Mouse (Mus musculus): ENCODE results near the gene Cyp26a1. TPM values are rescaled to one million over a fixed set of nuclear protein-coding genes. Genes with fewer than 3 reads are reported as not detected.

Gene Cyp26a1
- polyA plus RNA-seq, 1 experiment, result not detected

DNA sequence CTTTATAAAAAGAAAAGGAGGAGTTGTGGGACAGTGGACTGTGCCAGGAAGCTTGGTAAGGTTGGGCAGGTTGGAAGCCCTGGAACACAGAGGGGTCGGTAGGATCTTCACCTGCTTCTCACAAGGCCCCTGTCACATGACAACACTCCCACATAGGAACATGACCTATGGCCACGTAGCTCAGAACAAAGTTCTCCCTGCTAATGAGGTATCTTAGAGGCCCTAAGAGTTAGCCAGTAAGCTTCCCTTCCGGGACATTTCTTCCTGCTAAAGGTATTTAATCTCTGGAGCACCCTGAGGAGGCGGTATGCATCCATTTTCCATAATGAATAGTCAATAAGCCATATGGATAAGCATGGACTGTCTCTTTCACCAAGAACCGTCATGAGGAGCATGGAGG, 28.1 kb upstream of the Cyp26a1 start:
- TF ChIP-seq CTCF (IDR thresholded peaks at IDR 0.05; ENCODE audit: borderline replicate concordance, insufficient read depth, low read depth, low read length), result no peak
- no peak for TF ChIP-seq POLR2A (IDR thresholded peaks at IDR 0.05; ENCODE audit: borderline replicate concordance, insufficient read depth, low read length)
- no peak overlapping the region for H3K4me3 ChIP-seq (replicated peaks; ENCODE audit: insufficient read depth, low read depth, low read length)
- WGBS, result 79% methylated on average over 5 of the region's 5 CpGs

DNA sequence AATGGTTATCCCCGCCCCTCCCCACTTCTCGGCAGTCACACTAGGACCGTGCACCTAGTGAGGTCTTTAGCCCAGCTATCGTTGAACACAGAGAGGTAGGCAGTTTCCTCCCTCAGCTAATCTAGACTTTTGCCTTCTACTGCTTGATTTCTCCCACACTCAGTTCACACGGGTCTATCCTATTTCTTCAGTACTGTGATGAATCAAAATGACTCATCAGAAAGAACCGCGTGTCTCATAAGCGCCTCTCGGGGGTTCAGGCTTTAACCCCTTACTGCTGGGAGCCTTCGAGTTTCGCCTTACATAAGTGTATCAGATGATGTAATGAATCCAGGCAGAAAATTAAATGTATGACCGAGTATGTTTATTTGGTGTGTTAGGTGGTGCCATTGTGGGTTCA, 24.2 kb upstream of the Cyp26a1 start:
- Histone ChIP-seq H3K4me1 (ENCODE audit: control insufficient read depth, insufficient read depth, low read length) (no peaks in the 10 kb centered on the region), H3K27me3 (ENCODE audit: control insufficient read depth, insufficient read depth, low read length) (no peaks in the 10 kb centered on the region)
- TF ChIP-seq CTCF (IDR thresholded peaks at IDR 0.05; ENCODE audit: borderline replicate concordance, insufficient read depth, low read depth, low read length), result no peak
- no peak for TF ChIP-seq POLR2A (IDR thresholded peaks at IDR 0.05; ENCODE audit: borderline replicate concordance, insufficient read depth, low read length)

More for the DNA sequence above, 28.1 kb upstream of the Cyp26a1 start:
- no peak for DNase-seq
- Histone ChIP-seq H3K4me1 (ENCODE audit: control insufficient read depth, insufficient read depth, low read length) (no peaks in the 10 kb centered on the region), H3K27ac (ENCODE audit: insufficient read depth, low read length) (no peak overlapping the region), H3K27me3 (ENCODE audit: control insufficient read depth, insufficient read depth, low read length) (no peaks in the 10 kb centered on the region)

GRCm38 (mm10) chr19:37685281-37685680, 12.3 kb upstream of the Cyp26a1 start, which contains the start of gene Cyp26c1:
TSS of gene Cyp26c1 (plus strand) at chr19:37685581.
- H3K27ac ChIP-seq (ENCODE audit: insufficient read depth, low read length), result no peak within 1 kb of the TSS
- H3K27me3 ChIP-seq (ENCODE audit: control insufficient read depth, insufficient read depth, low read length), result no peaks in the 10 kb centered on the region
- no peak for TF ChIP-seq POLR2A (IDR thresholded peaks at IDR 0.05; ENCODE audit: borderline replicate concordance, insufficient read depth, low read length)
- no peak for TF ChIP-seq CTCF (IDR thresholded peaks at IDR 0.05; ENCODE audit: borderline replicate concordance, insufficient read depth, low read depth, low read length)
- DNase-seq, result no peak
- no peaks in the 10 kb centered on the region for H3K4me1 ChIP-seq (ENCODE audit: control insufficient read depth, insufficient read depth, low read length)
- 28% methylated on average over 6 of the region's 6 CpGs for WGBS
- no peak within 1 kb of the TSS for H3K4me3 ChIP-seq (replicated peaks; ENCODE audit: insufficient read depth, low read depth, low read length)

More for the DNA sequence above, 24.2 kb upstream of the Cyp26a1 start:
- Histone ChIP-seq H3K27ac (ENCODE audit: insufficient read depth, low read length) (no peak overlapping the region), H3K4me3 (replicated peaks; ENCODE audit: insufficient read depth, low read depth, low read length) (no peak overlapping the region)
- no peak for DNase-seq
- WGBS, result 60% methylated on average over 12 of the region's 12 CpGs

DNA sequence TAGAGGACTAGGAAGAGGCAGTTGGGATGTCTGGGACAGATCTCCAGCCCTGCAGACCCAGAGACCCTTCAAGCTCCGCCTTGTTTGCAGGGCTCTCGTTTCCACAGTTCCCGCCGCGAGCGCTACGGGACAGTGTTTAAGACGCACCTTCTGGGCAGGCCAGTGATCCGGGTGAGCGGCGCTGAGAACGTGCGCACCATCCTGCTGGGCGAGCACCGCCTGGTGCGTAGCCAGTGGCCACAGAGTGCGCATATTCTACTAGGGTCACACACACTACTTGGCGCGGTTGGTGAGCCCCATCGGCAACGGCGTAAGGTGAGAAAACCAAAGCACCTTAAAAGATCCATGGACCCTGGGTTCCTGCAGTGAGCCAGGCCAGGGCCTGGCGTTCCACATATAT, 11.3 kb upstream of the Cyp26a1 start:
- no peaks in the 10 kb centered on the region for H3K27me3 ChIP-seq (ENCODE audit: control insufficient read depth, insufficient read depth, low read length)
- H3K4me1 ChIP-seq (ENCODE audit: control insufficient read depth, insufficient read depth, low read length), result no peaks in the 10 kb centered on the region
- TF ChIP-seq CTCF (IDR thresholded peaks at IDR 0.05; ENCODE audit: borderline replicate concordance, insufficient read depth, low read depth, low read length) (no peak), POLR2A (IDR thresholded peaks at IDR 0.05; ENCODE audit: borderline replicate concordance, insufficient read depth, low read length) (no peak)
- no peak overlapping the region for H3K27ac ChIP-seq (ENCODE audit: insufficient read depth, low read length)
- H3K4me3 ChIP-seq (replicated peaks; ENCODE audit: insufficient read depth, low read depth, low read length), result no peak overlapping the region
- WGBS, result 11% methylated on average over 23 of the region's 23 CpGs
- DNase-seq, result no peak

- H3K27me3 ChIP-seq (ENCODE audit: control insufficient read depth, insufficient read depth, low read length), result no peaks in the 10 kb centered on the region; the same call in 1 of the 2 replicates
- no peaks in the 10 kb centered on the region for H3K4me1 ChIP-seq (ENCODE audit: control insufficient read depth, insufficient read depth, low read length)
- no peak overlapping the region; the same call in 1 of the 2 replicates for H3K27ac ChIP-seq (ENCODE audit: insufficient read depth, low read length)
- H3K4me3 ChIP-seq (replicated peaks; ENCODE audit: insufficient read depth, low read depth, low read length), result no peak overlapping the region
- no peak for DNase-seq
- 7% methylated on average over 62 of the region's 62 CpGs for WGBS
- TF ChIP-seq CTCF (IDR thresholded peaks at IDR 0.05; ENCODE audit: borderline replicate concordance, insufficient read depth, low read depth, low read length) (no peak), POLR2A (IDR thresholded peaks at IDR 0.05; ENCODE audit: borderline replicate concordance, insufficient read depth, low read length) (no peak)
Measured at GRCm38 (mm10) chr19:37686941-37687850, 10.4 kb upstream of the Cyp26a1 start.

DNA sequence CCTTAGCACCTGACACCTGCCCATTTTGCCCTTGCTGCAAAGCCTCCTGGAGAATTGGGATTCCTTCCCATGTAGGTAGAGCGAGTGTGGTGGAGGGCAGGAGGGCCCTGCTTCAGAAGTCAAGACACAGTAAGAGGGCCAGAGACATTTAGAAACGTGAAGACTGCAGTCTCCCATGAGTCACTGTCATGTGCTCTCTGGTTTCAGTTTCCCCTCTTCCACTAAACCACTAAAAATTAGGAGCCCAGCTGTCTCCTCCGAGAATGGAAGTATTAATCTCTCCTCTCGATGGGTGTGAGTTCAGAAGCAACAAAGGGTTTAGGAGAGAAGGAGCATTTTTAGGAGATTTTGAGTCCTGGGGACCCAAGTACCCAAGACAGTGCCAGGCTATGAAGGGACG, 8.1 kb upstream of the Cyp26a1 start:
- H3K4me3 ChIP-seq (replicated peaks; ENCODE audit: insufficient read depth, low read depth, low read length), result no peak overlapping the region
- no peak for TF ChIP-seq POLR2A (IDR thresholded peaks at IDR 0.05; ENCODE audit: borderline replicate concordance, insufficient read depth, low read length)
- TF ChIP-seq CTCF (IDR thresholded peaks at IDR 0.05; ENCODE audit: borderline replicate concordance, insufficient read depth, low read depth, low read length), result no peak
- no peaks in the 10 kb centered on the region; the same call in 1 of the 2 replicates for H3K27me3 ChIP-seq (ENCODE audit: control insufficient read depth, insufficient read depth, low read length)
- H3K4me1 ChIP-seq (ENCODE audit: control insufficient read depth, insufficient read depth, low read length), result no peaks in the 10 kb centered on the region
- H3K27ac ChIP-seq (ENCODE audit: insufficient read depth, low read length), result no peak overlapping the region
- 40% methylated on average over 5 of the region's 5 CpGs for WGBS
- no peak for DNase-seq

- H3K4me3 ChIP-seq (replicated peaks; ENCODE audit: insufficient read depth, low read depth, low read length), result no peak overlapping the region
- WGBS, result 4% methylated on average over 29 of the region's 29 CpGs
- no peak for DNase-seq
- TF ChIP-seq CTCF (IDR thresholded peaks at IDR 0.05; ENCODE audit: borderline replicate concordance, insufficient read depth, low read depth, low read length) (no peak), POLR2A (IDR thresholded peaks at IDR 0.05; ENCODE audit: borderline replicate concordance, insufficient read depth, low read length) (no peak)
- no peaks in the 10 kb centered on the region; the same call in 1 of the 2 replicates for H3K27me3 ChIP-seq (ENCODE audit: control insufficient read depth, insufficient read depth, low read length)
- H3K4me1 ChIP-seq (ENCODE audit: control insufficient read depth, insufficient read depth, low read length), result no peaks in the 10 kb centered on the region
- no peak overlapping the region for H3K27ac ChIP-seq (ENCODE audit: insufficient read depth, low read length)
Measured at GRCm38 (mm10) chr19:37690716-37691115, 6.9 kb upstream of the Cyp26a1 start.

- no peak for DNase-seq
- TF ChIP-seq CTCF (IDR thresholded peaks at IDR 0.05; ENCODE audit: borderline replicate concordance, insufficient read depth, low read depth, low read length) (no peak), POLR2A (IDR thresholded peaks at IDR 0.05; ENCODE audit: borderline replicate concordance, insufficient read depth, low read length) (no peak)
Measured at GRCm38 (mm10) chr19:37692879-37693278, 4.7 kb upstream of the Cyp26a1 start.

More at GRCm38 (mm10) chr19:37692879-37693278, 4.7 kb upstream of the Cyp26a1 start:
- Histone ChIP-seq H3K27me3 (ENCODE audit: control insufficient read depth, insufficient read depth, low read length) (peaks cover 2% of the 10 kb centered on the region; the same call in 1 of the 2 replicates), H3K4me1 (ENCODE audit: control insufficient read depth, insufficient read depth, low read length) (no peaks in the 10 kb centered on the region), H3K4me3 (replicated peaks; ENCODE audit: insufficient read depth, low read depth, low read length) (no peak overlapping the region), H3K27ac (ENCODE audit: insufficient read depth, low read length) (no peak overlapping the region)
- WGBS, result 1% methylated on average over 40 of the region's 40 CpGs

Measured in cerebellum, adult 2 months (tissue).